Mouse (Mus musculus) T-cell, adult 2 months (primary cell): ENCODE measurements around the gene Gm10300.

Experiments used
- DNase-seq: peaks from one replicate; pipeline ENCODE4 v3.0.0; 2022; ENCODE audit warnings: low spot score

The Gm10300 gene

DNA sequence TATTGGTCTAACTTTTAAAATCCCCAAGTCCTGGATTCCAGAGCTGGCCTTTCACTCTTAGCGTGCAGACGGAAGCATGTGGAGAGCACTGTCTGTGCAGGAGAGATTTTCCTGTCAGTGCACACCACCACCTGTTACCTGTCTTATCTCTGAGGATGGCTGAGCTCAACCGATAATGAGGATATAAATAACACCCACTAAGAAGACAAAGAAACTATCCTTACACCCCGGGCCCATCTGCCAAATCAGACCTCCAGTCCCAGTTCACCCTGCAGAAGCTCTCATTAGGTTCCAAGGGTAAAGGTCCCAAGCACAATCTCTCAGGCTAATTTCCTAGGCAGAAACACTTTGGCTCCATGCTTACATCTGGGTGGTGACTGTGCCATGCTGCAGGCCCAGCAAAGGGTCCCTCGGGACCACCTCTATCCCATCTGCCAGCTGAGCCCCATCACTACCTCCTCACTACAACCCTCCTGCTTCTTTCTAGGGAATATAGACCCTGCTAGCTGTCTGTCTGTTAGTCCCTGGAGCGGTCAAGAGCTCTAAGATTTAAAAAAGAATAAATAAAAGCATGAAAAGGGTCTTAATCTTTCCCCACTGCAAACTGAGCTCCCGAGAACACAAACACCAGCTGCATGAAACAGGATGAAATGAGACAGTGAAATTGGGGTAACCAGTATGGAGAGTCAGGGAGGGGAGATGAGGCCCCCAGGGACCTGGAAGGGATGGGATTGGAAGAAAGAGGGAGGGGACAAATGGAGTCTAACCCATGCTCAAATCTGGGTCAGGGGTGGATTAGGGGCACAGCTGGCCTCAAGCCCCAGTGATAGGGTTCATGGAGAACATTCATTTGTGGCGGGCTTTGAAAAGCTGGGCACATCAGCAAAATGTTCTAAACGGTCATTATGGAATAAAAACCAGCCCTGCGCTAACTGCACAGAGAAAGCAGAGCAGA is 22.9 kb upstream of the Gm10300 start:
- no peak for DNase-seq

DNA sequence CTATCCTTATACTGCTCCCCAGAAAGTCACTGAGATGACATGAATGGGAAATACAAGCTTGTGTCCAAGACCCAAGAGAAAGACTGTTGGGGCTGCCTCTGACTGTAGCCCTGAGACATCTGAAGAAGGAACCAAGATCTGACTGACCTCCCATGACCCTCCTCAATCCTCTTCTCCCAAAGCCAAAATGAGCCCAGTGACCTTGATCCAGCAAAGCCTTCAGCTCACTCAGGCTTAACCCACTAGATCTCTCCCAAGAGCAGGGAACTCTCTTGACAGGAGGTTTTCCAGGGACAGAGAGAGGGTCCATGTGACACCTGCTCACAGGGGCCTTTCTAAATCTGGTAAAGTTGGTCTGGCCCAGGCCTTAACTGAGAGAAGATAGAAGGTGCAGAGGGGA is 17.2 kb upstream of the Gm10300 start:
- no peak for DNase-seq

DNA sequence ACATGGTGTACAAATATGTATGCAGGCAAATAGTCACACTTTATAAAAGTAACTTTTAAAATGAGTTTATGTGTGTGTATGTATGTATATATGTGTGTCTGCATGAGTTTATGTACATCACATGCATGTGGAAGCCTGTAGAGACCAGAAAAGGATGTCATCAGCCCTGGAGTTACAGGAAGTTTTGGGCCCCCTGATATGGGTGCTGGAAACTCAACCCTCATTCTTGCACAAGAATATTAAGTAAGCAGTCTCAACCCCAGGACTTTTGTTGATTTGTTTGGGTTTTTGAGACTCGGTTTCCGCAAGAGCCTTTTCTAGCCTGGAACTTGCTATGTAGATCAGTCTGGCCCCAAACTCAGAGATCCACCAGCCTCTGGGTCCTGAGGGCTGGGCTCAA is 15.0 kb upstream of the Gm10300 start:
- DNase-seq: no peak

DNA sequence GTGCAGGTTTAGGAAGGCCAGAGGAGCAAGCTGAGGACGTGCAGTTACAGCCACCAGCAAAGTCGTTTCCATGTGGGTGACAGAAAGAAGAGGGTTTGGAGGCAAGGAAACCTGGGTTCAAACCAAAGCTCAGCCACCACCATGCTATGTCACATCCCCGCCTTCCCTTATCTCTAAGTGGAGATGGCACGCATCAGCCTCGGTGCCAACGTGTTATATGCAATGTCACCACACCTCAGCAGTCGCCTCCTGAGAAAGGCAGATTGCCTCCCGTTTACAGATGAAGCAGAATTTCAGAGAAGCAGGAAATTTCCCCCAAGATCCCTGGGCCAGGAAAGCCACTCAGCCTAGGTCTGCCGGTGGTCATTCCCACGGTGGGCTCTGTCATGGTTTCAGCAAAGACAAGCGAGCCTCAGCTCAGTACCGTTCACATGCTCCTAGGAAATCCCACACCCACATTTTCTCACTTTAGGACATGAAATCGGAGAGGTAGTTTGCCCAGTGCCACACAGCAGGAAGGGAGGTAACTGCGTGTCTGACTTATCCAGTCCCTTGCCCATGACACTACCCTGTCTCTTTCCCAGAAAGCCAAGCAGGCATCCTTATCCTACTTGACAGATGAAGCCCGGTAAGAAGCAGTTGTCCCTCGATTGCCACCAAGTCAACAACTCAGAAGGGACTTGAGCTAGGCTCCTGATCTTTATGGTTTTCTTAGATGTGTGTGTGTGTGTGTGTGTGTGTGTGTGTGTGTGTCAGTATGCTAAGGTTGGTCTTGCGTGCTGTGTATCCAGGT is 14.3 kb upstream of the Gm10300 start:
- no peak for DNase-seq

DNA sequence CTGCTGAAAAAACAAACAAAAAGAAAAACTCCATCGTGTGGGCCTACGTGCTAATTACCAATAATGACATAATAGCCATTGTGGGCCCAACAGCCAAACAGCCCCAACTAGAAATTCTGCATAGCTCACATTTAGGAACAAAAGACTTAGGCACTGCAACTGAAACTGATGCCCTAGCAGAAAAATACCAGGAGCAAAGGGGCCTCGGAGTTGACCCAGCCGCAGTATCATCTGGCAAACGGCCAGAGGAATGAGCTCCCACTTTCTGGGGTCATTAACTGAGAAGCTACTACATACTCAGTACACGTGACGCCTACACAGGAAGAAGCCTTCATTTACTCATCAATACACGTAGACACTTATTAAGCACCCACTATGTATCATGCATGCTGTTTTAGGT is 12.2 kb upstream of the Gm10300 start:
- no peak for DNase-seq

DNA sequence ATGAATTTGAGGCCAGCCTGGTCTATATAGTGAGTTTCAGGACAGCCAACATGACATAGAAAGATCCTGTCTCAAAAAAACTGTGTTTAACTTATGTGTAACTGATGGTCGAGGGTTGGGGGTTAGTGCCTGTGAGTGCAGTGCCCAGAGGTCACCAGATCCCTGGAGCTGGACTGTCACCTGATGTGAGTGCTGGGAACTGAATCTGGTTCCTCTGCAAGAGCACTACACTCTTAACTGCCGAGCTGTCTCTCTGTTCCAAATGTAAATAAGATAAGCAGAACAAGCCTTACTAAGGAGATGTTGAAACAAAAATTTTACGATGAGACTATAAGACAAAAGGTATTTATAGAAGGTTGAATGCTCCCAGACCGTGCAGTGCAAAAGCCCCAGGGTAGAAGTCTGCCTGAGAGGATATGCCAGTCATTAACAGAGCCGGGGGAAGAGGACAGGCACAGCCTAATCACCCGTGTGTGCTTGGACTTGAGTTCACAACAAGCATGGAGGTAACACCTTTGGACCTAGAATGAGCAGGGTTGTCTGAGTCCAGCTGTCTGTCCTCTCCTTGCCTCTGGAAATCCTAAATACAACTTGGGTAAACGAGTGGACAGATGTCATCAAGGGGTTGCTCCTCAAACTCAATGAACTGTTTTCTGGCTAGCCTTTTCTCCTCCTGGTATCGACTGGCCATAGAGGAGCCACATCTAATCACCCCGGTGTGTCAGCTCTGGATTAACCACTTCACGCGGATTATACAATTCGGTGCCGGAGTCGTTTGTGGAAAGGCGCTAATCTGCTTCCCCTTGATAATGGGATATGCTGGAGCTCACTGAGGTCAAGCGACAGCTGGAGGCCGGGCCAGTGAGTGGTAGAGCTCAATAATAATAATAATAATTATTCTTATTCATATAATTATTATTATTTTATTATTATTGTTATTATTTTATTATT is 11.3 kb upstream of the Gm10300 start:
- no peak for DNase-seq

DNA sequence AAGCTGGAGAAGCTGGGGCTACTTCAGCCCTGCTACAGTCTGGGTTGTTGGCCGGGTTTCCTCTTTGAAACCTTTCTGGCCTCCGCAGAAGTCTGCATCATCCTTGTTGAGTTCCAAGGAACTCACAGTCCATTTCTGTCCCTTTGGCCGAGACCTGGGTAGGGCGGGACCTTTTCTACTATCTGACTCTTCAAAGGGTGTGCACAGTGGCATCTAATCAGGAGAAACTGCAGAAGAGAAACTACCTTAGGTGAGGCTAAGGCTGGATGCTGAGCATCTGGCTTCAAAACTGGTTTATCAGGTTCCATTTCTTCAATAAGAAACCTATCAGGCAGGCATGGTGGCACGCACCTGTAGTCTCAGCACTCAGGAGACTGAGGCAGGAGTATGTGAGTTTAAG is 9.9 kb upstream of the Gm10300 start:
- DNase-seq: no peak

DNA sequence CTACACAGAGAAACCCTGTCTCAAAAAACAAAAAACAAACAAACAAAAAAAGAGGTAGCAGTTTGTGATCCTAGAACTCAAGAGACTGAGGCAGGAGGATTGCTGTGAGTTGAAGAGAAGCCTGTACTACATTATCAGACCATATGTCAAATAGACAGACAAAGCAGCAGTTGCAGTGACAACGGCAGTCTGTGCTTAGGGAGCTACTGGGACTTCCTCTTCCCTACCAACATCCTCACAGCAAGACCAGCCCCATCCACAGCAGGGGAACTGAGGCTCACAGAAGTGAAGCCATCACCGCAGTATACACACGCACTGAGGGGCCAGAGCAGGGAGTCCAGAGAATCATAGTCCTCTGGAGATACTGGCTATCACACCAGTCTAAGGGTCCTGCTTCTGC is 8.9 kb upstream of the Gm10300 start:
- no peak for DNase-seq

DNA sequence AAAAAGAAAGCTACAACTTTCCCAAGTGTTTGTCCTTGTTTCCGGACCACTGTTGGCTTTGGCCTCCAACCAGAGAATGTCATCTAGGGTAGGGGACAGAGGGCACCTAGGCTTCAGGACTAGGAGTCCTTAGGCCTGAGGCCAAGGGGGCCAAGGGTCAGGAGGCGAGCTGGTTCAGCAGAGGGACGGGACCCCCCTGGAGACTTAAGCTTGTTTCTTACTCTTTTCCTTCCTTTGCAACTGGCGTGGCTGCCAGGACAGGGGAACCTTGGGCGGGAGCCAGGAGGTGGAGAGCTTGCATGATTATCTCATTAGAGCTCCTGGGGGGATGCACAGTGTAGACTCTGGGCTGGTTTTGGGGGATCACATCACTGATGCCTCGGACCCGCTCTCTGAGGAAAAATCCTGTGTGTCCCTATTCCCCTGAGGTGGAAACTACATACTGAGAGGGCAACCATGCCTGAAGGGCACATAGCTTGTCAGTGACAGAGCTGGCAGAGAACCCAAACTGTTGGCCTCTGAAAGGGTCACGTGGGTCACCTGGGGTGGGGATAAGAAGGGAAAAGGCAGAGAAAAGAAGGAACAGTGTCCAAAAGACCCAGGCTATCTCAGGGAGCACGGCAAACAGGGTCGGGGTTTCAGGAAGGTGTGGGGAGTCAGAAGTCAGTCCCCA is 8.3 kb upstream of the Gm10300 start:
- DNase-seq: no peak

DNA sequence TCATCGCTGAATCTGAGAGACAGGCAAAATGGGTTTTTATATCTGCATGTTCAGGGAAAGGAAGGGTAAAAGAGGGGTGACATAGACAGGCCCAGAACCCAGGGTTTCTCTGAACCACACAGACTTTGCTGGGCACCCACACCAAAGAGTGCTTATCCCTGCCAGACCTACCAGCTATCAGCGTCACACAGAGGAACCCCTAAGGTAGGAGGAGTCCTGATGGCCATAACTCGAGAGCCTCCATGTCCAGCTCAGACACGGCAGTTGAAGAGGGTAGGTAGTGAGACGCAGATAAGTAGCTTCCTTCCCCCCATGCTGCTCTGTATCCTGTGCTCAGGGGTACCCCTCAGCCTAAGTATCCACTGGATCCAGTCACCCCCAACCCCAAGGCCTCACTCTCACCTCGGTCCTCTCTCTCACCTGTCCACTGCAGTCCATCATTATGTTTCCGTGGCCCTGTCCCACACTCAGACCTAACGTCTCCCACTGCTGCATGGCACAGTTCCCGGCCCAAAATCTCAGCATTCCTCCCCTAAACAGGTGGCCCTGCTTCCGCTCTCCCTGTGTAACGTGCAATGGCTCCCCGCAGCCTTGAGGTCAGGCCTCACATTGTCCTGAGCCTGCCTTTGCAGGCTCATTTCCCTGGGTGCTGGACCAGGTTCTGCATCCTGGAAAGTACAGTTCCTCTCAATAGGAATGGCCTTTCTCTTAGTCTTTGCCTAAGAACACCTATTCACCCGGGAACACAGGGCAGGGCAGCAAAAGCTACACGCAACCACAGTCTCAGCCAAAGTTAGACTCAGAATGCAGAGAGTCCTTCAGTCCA is 7.2 kb upstream of the Gm10300 start:
- no peak for DNase-seq

DNA sequence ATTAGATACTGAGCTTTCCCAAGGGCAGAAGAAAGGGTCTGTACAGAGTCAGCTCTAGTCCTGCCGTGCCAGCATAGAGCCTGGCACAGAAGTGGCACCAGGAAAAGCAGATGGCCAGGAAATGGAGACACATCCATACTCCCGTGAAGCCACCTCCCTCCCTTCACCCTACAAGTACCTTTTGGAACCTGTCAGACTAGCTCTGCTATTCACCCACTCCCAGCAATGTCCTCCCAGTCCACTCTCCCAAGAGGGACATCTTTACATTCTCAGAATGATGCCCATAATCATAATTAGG is 6.6 kb upstream of the Gm10300 start:
- no peak for DNase-seq

DNA sequence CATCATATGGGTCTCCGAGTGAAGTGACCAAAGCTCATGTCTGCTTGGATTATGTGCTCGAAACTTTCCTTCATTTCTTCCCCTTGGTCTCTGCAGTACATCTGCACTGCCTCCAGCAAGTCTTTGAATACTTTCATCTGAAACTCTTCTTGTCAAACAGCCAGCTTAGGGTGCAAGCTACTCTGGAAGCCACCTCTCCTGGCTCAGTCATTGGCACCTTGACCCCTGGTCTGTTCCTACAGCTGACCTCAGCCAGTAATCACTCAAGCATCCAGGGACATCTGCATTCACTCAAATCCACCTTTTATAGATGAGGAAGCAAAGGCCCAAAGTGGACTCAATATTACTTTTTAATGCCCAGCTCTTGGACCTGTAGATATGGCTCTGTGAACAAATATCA is 2.8 kb upstream of the Gm10300 start:
- no peak for DNase-seq

DNA sequence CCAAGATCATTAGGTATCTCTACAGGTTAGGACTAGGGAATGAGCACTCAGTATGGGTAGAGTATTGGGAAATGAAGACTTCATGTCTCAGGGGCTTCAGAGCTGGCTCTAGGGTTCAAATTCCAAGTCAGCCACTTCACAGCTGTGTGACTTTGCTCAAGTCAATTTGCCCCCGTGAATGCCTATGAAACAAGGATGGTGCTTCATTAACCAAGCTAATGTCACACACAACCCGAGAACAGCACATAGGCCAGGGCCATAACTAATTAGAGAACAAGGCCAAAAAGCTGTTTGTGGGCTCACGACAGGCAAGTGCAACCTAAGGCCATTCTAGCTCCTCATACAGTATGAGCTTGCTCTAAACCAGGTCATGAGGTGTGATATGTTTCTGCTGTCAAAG is 2.3 kb upstream of the Gm10300 start:
- DNase-seq: no peak

DNA sequence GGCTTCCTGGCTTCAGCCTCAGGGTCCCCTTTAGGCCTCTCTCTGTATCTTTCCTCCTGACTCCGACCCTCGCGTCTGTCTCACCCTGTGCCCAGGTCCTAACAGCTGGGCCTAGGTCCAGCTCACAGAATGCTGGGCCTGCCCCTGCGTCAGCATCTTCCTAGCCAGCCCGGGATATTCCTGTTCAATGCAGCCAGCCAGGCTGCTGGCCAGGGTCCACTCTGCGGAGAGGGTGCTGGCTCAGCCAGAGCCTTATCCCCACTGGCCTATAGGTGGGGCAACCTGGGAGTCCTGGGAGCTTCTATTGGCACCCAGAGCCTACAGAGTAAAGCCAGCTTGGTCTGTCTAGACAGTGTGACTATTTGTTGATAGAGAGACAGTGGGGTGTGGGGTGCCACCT is 1.6 kb upstream of the Gm10300 start:
- no peak for DNase-seq

DNA sequence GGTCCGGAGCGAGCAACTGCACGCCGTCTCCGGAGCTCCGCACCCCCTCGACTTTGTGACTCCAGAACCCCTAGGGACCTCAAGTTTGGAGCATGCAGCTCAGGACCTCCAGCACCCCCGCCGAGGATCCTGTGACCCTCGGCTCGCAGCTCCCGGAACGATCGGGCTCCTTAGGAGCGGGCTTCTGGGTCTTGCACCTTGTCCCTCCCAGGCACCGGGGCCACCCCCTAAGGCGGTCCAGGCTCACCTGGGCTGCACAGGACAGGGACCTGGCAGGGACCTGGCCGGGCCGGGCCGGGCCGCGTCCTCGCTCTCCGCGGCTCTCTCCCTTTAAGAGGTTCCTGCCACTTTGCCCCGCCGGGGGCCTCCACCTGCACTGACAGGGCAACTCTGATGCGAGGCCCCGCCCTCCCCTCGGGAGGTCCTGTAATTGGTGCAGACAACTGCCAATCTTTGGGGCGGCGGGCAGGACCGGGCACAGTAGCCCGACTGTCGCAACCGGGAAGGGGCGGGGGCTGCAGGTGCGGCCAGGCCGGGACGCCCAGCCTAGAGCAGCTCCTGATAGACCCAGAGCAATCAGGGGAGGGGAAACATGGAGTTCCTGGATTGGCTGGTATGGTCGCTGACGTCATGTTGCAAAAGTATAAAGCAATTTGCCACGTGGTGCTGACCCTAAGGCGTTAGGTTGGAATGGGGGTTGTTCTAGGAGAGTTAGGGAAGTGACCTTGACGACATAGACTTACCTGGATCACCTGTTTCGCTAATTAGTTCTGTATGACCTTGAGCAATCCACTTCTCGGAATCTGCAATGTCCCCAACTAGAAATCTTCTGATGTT is 654 bp downstream of the Gm10300 start, which contains the start of gene Epb41:
Gene Epb41 (minus strand): TSS at position 389 of the 837 bp plus-strand sequence.
- peak; percentile 99 for DNase-seq

DNA sequence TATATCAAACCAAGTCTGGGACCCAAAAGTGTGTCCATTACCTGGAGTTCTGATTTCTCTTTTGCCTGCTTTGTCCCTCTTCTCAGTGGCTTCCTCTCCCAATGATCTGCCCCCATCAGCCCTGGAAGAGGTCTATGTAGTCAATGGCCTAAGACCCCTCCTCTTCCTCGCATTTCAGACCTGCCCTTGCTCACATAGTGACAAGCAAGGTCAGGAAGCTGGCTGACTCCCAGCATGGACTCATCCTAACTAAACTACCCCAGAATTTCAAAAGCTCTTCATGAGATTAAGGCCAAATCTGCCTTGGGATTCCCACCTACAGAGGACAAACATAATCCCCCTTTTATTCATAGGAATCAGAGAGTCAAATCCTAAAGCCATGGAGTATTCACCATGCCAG is 1.3 kb downstream of the Gm10300 start:
- DNase-seq: no peak

DNA sequence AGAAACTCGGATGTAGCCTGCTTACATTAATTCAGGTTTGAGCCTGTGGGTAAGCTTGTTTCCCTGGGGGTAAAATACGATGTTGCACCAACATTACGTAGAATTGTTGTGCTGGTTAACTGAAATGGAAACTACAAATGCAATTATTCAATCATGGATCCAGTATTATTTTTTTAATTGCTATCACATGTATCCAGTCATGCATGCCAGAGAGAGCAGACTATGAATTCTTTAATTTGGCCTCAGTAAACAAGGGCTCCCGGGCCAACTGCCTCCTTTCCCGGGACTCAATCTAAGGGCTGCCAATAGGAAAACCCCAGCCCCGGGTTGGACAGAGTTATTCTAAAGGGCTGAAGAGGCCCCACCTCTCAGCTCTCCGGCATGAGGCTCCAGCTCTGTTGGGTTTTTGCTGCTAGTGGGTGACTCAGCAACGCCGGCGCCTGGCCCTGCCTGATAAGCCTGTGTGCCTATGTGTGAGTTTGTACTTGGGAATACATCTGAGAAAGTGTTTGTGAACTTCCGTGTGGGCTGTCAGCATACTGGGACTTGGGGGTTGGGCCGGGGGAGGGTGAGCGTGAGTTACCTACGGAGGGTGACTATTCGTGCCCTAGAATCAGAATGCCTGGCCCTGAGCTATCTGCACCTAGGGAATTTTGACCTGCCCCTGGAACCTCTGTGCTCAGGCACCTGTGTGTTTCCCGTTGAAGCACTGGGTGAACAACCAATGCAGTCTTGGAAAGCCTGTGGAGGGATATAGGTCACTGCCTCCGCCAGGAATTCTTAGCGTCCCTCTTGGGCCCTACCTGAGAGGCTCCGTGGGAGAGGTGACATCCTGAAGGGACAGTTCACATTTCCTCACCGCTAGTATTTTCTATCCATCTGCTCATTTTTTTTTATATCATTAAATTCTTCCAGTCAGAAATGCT is 2.2 kb downstream of the Gm10300 start:
- peak; percentile 13 for DNase-seq

DNA sequence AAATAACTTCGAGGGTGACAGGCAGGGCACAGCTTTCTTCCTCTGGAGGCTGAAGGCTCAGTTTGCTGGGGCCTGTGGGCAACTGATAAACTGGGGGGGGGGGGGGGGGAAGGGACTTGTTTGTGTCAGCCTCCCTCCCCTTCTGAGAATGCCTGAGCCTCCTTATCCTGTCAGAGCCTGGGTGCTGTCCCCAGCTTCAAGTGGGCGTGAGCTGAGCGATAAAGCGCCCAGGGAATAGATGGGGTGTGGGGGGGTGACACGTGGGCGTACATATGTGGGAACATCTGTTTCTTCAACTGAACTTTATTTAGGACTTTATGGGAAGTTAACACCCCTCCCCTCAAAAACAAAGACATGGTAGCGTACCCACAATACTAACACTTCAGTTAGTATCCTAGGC is 2.9 kb downstream of the Gm10300 start:
- no peak for DNase-seq

DNA sequence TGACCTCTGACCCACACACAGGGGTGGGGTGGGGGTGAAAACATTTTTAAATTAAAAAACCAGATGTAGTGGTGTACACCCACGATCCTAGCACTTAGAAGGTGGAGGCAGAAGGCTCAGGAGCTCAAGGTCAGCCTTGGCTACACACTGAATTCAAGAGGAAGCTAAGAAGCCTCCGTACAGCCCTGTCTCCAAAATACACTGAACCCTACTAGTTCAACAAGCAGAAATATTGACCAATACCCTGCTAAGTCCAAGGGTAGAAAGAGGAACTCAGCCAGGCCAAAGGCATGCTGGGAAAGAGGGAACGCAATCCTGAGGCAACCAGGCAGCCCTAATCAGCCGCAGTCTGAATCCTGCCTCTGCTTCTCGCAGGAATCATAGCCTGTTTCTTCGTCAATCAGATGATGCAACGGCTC is 3.8 kb downstream of the Gm10300 start:
- no peak for DNase-seq
